Mouse (Mus musculus) adipose tissue, adult 10 weeks (tissue): ENCODE results near the gene Lars2. TPM values are rescaled to one million over a fixed set of nuclear protein-coding genes. Genes with fewer than 3 reads are reported as not detected.

Experiments used
- polyA plus RNA-seq: library from polyadenylated mRNA; stranded (reverse); fragments of 350-450 nt; fragmentation: Illumina TruSeq; extraction: RNeasy Lipid Tissue Mini Kit (QIAGEN cat#74804); gene quantifications from one replicate; pipeline ENCODE4 v1.2.3, GENCODE M21; 2014; ENCODE audit warnings: low read depth, low replicate concordance

The Lars2 gene
- polyA plus RNA-seq = 34.3 TPM

GRCm38 (mm10) chr9:123366708-123367385 is at the start of gene Lars2:
Lars2 (plus strand) TSS chr9:123366927.

GRCm38 (mm10) chr9:123478586-123479195 is 112.0 kb downstream of the Lars2 start, which contains the start of gene Limd1:
Limd1 (plus strand) TSS chr9:123478706.

Other genes with a start within 250 kb of the Lars2 start
- gene Clec3b, start 216.0 kb upstream of the Lars2 start, polyA plus RNA-seq = 189 TPM
- gene Cdcp1, start 150.9 kb upstream of the Lars2 start, polyA plus RNA-seq = 26.7 TPM
- 9.0 TPM for gene Tmem158, start 106.2 kb upstream of the Lars2 start, polyA plus RNA-seq
- 27.9 TPM for gene Limd1, start 111.8 kb downstream of the Lars2 start, polyA plus RNA-seq
- gene Sacm1l, start 162.8 kb downstream of the Lars2 start, polyA plus RNA-seq = 50.0 TPM